In genomic region chr7:99114006-99114726, GRCm38 (mm10) we compare ENCODE assay signal across 13 mouse cellular contexts. TPM values are rescaled to one million over a fixed set of nuclear protein-coding genes. Genes with fewer than 3 reads are reported as not detected.
DNase-seq lines count a peak whose midpoint lies in the region; ATAC-seq and TF ChIP-seq lines count a peak whose summit lies in the region.
"Had no signal": no experiment of that assay in that cellular context is flagged by ENCODE, and none has a peak within 500 bp of the region (broad histone marks: within the 10 kb centered on the region; RNA-seq: fewer than 3 reads in every experiment).

No protein-coding gene starts in this region.

- peak; percentile 36 to 43 for DNase-seq in kidney, adult 8-10 months
- no peak for DNase-seq in kidney, postnatal 10 days
- DNase-seq in brain, adult 2 months (ENCODE audit: low read depth, low spot score), result peak; percentile 87
- DNase-seq in cerebellum, adult 8-10 months, result peak; percentile 57
- DNase-seq in midbrain, embryonic 14.5 days, result no peak
- DNase-seq: heart, adult 2 months; heart, postnatal 36 days had no signal

- no peak overlapping the region for H3K4me2 ChIP-seq in intestine, postnatal 0 days (replicated peaks; ENCODE audit: low read depth)
- H3K4me2 ChIP-seq in hindbrain, embryonic 16.5 days (ENCODE audit: low read length), result no peak overlapping the region
- H3K4me2 ChIP-seq in midbrain, embryonic 14.5 days (ENCODE audit: low read length), result no peak overlapping the region
- H3K4me2 ChIP-seq: liver, embryonic 11.5 days; midbrain, embryonic 11.5 days had no signal

- H3K4me3 ChIP-seq in intestine, postnatal 0 days (ENCODE audit: low read depth, low read length), result no peak overlapping the region
- no peak overlapping the region for H3K4me3 ChIP-seq in hindbrain, embryonic 16.5 days (ENCODE audit: low read length)
- no peak overlapping the region for H3K4me3 ChIP-seq in midbrain, embryonic 14.5 days (replicated peaks; ENCODE audit: low read depth, low read length)
- H3K4me3 ChIP-seq: forebrain, embryonic 10.5 days; heart, adult 2 months had no signal

- H3K9me3 ChIP-seq in intestine, postnatal 0 days (ENCODE audit: control insufficient read depth), result no peaks in the 10 kb centered on the region
- H3K9me3 ChIP-seq in hindbrain, embryonic 16.5 days (ENCODE audit: control insufficient read depth, low read length), result no peaks in the 10 kb centered on the region
- H3K9me3 ChIP-seq in midbrain, embryonic 14.5 days (ENCODE audit: control insufficient read depth, low read length), result no peaks in the 10 kb centered on the region
- H3K9me3 ChIP-seq: forebrain, embryonic 10.5 days had no signal

- 0 out of 2 replicates have a peak, but pooled peaks cover 2% of the 10 kb centered on the region for H3K4me1 ChIP-seq in intestine, postnatal 0 days (replicated peaks; ENCODE audit: control insufficient read depth, insufficient read depth, low read length)
- H3K4me1 ChIP-seq in hindbrain, embryonic 16.5 days (ENCODE audit: control insufficient read depth, insufficient read depth, low read depth, low read length), result no peaks in the 10 kb centered on the region
- H3K4me1 ChIP-seq in midbrain, embryonic 14.5 days (ENCODE audit: control insufficient read depth, insufficient read depth, low read length), result no peaks in the 10 kb centered on the region

- H3K27me3 ChIP-seq in intestine, postnatal 0 days (replicated peaks; ENCODE audit: control insufficient read depth, insufficient read depth, low read length), result no peaks in the 10 kb centered on the region
- no peaks in the 10 kb centered on the region for H3K27me3 ChIP-seq in hindbrain, embryonic 16.5 days (replicated peaks; ENCODE audit: control insufficient read depth, insufficient read depth, low read length)
- no peaks in the 10 kb centered on the region for H3K27me3 ChIP-seq in midbrain, embryonic 14.5 days (ENCODE audit: control insufficient read depth, insufficient read depth, low read length)

- no peak for ATAC-seq in intestine, postnatal 0 days
- ATAC-seq in hindbrain, embryonic 16.5 days, result no peak
- no peak for ATAC-seq in midbrain, embryonic 14.5 days (ENCODE audit: low FRiP score, low TSS enrichment)
- ATAC-seq: lung, postnatal 0 days had no signal

- 64% methylated on average over 16 of the region's 16 CpGs for WGBS in intestine, postnatal 0 days
- 88% methylated on average over 16 of the region's 16 CpGs for WGBS in hindbrain, embryonic 16.5 days
- WGBS in midbrain, embryonic 14.5 days, result 90% methylated on average over 16 of the region's 16 CpGs

- H3K36me3 ChIP-seq in intestine, postnatal 0 days (ENCODE audit: control insufficient read depth, insufficient read depth), result no peaks in the 10 kb centered on the region; the same call in 1 of the 2 replicates
- no peaks in the 10 kb centered on the region for H3K36me3 ChIP-seq in hindbrain, embryonic 16.5 days (ENCODE audit: control insufficient read depth, insufficient read depth, low read length)
- 0 out of 2 replicates have a peak, but pooled peaks cover 2% of the 10 kb centered on the region for H3K36me3 ChIP-seq in midbrain, embryonic 14.5 days (ENCODE audit: control insufficient read depth, insufficient read depth, low read length)
- H3K36me3 ChIP-seq: forebrain, embryonic 10.5 days had no signal

- 0 out of 2 replicates have a peak overlapping the region, but pooled peaks have one; percentile 17 for H3K27ac ChIP-seq in intestine, postnatal 0 days (ENCODE audit: low read depth, low read length)
- no peak overlapping the region for H3K27ac ChIP-seq in hindbrain, embryonic 16.5 days (ENCODE audit: low read depth, low read length)
- no peak overlapping the region for H3K27ac ChIP-seq in midbrain, embryonic 14.5 days (replicated peaks; ENCODE audit: low read depth, low read length)
- H3K27ac ChIP-seq: forebrain, embryonic 10.5 days; heart, adult 2 months had no signal

- no peak overlapping the region for H3K9ac ChIP-seq in intestine, postnatal 0 days (ENCODE audit: low read depth, low read length)
- H3K9ac ChIP-seq in hindbrain, embryonic 16.5 days (ENCODE audit: low read depth, low read length), result no peak overlapping the region
- no peak overlapping the region for H3K9ac ChIP-seq in midbrain, embryonic 14.5 days (replicated peaks; ENCODE audit: low read length)

- TF ChIP-seq CTCF in intestine, postnatal 0 days (IDR thresholded peaks at IDR 0.05; ENCODE audit: low read depth), result no peak

RNA-seq across cellular contexts. Expression of gene Uvrag, which starts 26.8 kb away (rescaled TPM):
- polyA plus RNA-seq in intestine, postnatal 0 days (2015; fragmentation: Nextera tagmentation; extraction: Ambion mirVana), result 12.0 and 17.4 TPM in 2 replicates
- 14.4 and 15.3 TPM in 2 replicates for polyA plus RNA-seq in hindbrain, embryonic 16.5 days (2015; fragmentation: Nextera tagmentation; extraction: Ambion mirVana)
- 16.6 and 21.0 TPM in 2 replicates for polyA plus RNA-seq in midbrain, embryonic 14.5 days (2014; fragmentation: Nextera tagmentation; extraction: Ambion mirVana)

Comparison
In these comparisons a context has a peak if more than half of its experiments do, and no peak if none do; other contexts are left out.
1. DNase-seq: peak in kidney, adult 8-10 months (2 of 2), brain, adult 2 months (single experiment) and cerebellum, adult 8-10 months (single experiment); none in kidney, postnatal 10 days (single experiment) and midbrain, embryonic 14.5 days (single experiment).